Mouse (Mus musculus) limb, embryonic 15.5 days (tissue): ENCODE measurements around the gene Slc9a9. TPM values are rescaled to one million over a fixed set of nuclear protein-coding genes. Genes with fewer than 3 reads are reported as not detected.

ENCODE experiments used
- ATAC-seq: fragments of 200-750 bp; cut with Nextera tagmentation; 2 replicates; pipeline ENCODE4 v1.8.0; 2017; ENCODE audit warnings: low read depth, moderate TSS enrichment; ENCODE audit not compliant: insufficient number of reproducible peaks, low FRiP score, low TSS enrichment
- H3K27ac ChIP-seq: fragments of 300-500 bp; sonication (generic); 2 replicates; pipeline ENCODE4 v1.5.1; 2015; ENCODE audit warnings: moderate library complexity, mild to moderate bottlenecking, inconsistent platforms
- H3K27me3 ChIP-seq: fragments of 300-500 bp; sonication (generic); 2 replicates; pipeline ENCODE4 v1.6.1; 2015; ENCODE audit warnings: inconsistent platforms
- H3K36me3 ChIP-seq: fragments of 300-500 bp; sonication (generic); 2 replicates; pipeline ENCODE4 v1.6.1; 2015; ENCODE audit warnings: inconsistent platforms
- H3K4me1 ChIP-seq: fragments of 300-500 bp; sonication (generic); 2 replicates; pipeline ENCODE4 v1.6.1; 2015; ENCODE audit warnings: inconsistent platforms
- H3K4me2 ChIP-seq: fragments of 300-500 bp; sonication (generic); 2 replicates; pipeline ENCODE4 v1.6.1; 2015; ENCODE audit warnings: mild to moderate bottlenecking, inconsistent platforms
- H3K4me3 ChIP-seq: fragments of 300-500 bp; sonication (generic); 2 replicates; pipeline ENCODE4 v1.5.1; 2015; ENCODE audit warnings: mild to moderate bottlenecking, inconsistent platforms
- H3K9ac ChIP-seq: fragments of 300-500 bp; sonication (generic); 2 replicates; pipeline ENCODE4 v1.6.1; 2015; ENCODE audit warnings: inconsistent platforms
- H3K9me3 ChIP-seq: fragments of 300-500 bp; sonication (generic); 2 replicates; pipeline ENCODE4 v1.6.1; 2016; ENCODE audit warnings: inconsistent platforms
- WGBS: fragments of 180-500 bp; shearing (Covaris S2); methylation state at CpG from one replicate; pipeline ENCODE4 v1.1.7; 2015; 5-methylcytosine and 5-hydroxymethylcytosine counted together
- polyA plus RNA-seq: library from polyadenylated mRNA; unstranded; fragments of >200 nt; fragmentation: Nextera tagmentation; extraction: Ambion mirVana; gene quantifications from 2 replicates; pipeline ENCODE4 v1.2.1, GENCODE M21; 2015

Gene Slc9a9
- polyA plus RNA-seq, 1 experiment from 2014 or later = 6.1 TPM

- Histone ChIP-seq H3K27ac (no peak overlapping the region), H3K27me3 (no peaks in the 10 kb centered on the region), H3K9ac (no peak overlapping the region), H3K9me3 (no peaks in the 10 kb centered on the region), H3K4me2 (no peak overlapping the region), H3K36me3 (no peaks in the 10 kb centered on the region), H3K4me1 (0 out of 2 replicates have a peak, but pooled peaks cover 2% of the 10 kb centered on the region), H3K4me3 (no peak overlapping the region)
- WGBS = 90% methylated on average over 6 of the region's 6 CpGs
- ATAC-seq = no peak
Observed at GRCm38 (mm10) chr9:94847624-94848023, 177.9 kb downstream of the Slc9a9 start.

- WGBS = 61% methylated on average over 3 of the region's 3 CpGs
- H3K27me3 ChIP-seq = no peaks in the 10 kb centered on the region
Observed at GRCm38 (mm10) chr9:94851550-94851949, 181.8 kb downstream of the Slc9a9 start.

GRCm38 (mm10) chr9:94856093-94856492 lies 186.4 kb downstream of the Slc9a9 start:
- no peak overlapping the region for H3K4me2 ChIP-seq
- no peak overlapping the region for H3K9ac ChIP-seq
- no peak overlapping the region for H3K4me3 ChIP-seq
- H3K27me3 ChIP-seq = no peaks in the 10 kb centered on the region
- WGBS = 65% methylated on average over 3 of the region's 3 CpGs
- ATAC-seq = no peak
- H3K36me3 ChIP-seq = no peaks in the 10 kb centered on the region
- no peak overlapping the region for H3K27ac ChIP-seq
- H3K9me3 ChIP-seq = no peaks in the 10 kb centered on the region
- no peaks in the 10 kb centered on the region for H3K4me1 ChIP-seq

More at GRCm38 (mm10) chr9:94851550-94851949, 181.8 kb downstream of the Slc9a9 start:
- Histone ChIP-seq H3K9ac (no peak overlapping the region), H3K4me3 (no peak overlapping the region), H3K4me2 (no peak overlapping the region), H3K4me1 (no peaks in the 10 kb centered on the region), H3K27ac (no peak overlapping the region), H3K9me3 (no peaks in the 10 kb centered on the region), H3K36me3 (no peaks in the 10 kb centered on the region)
- no peak for ATAC-seq

GRCm38 (mm10) chr9:94868557-94868956 lies 198.8 kb downstream of the Slc9a9 start:
- Histone ChIP-seq H3K27ac (no peak overlapping the region), H3K4me2 (no peak overlapping the region), H3K27me3 (no peaks in the 10 kb centered on the region), H3K4me3 (no peak overlapping the region), H3K4me1 (no peaks in the 10 kb centered on the region), H3K36me3 (no peaks in the 10 kb centered on the region), H3K9me3 (no peaks in the 10 kb centered on the region), H3K9ac (no peak overlapping the region)
- WGBS = 69% methylated on average over 1 of the region's 1 CpGs
- ATAC-seq = no peak

GRCm38 (mm10) chr9:94869023-94869799 lies 199.5 kb downstream of the Slc9a9 start:
- H3K4me2 ChIP-seq = no peak overlapping the region
- ATAC-seq = no peak
- no peaks in the 10 kb centered on the region for H3K9me3 ChIP-seq
- H3K9ac ChIP-seq = no peak overlapping the region
- WGBS = 61% methylated on average over 4 of the region's 4 CpGs
- no peak overlapping the region for H3K4me3 ChIP-seq
- no peaks in the 10 kb centered on the region for H3K4me1 ChIP-seq
- no peak overlapping the region for H3K27ac ChIP-seq
- no peaks in the 10 kb centered on the region for H3K27me3 ChIP-seq
- H3K36me3 ChIP-seq = no peaks in the 10 kb centered on the region

- no peaks in the 10 kb centered on the region for H3K36me3 ChIP-seq
- no peaks in the 10 kb centered on the region for H3K27me3 ChIP-seq
- no peaks in the 10 kb centered on the region for H3K9me3 ChIP-seq
- H3K27ac ChIP-seq = no peak overlapping the region
- H3K4me3 ChIP-seq = no peak overlapping the region
- no peak overlapping the region for H3K9ac ChIP-seq
- no peak for ATAC-seq
- no peak overlapping the region for H3K4me2 ChIP-seq
- WGBS = 85% methylated on average over 3 of the region's 3 CpGs
- H3K4me1 ChIP-seq = no peaks in the 10 kb centered on the region
Observed at GRCm38 (mm10) chr9:94882517-94882916, 212.8 kb downstream of the Slc9a9 start.

- Histone ChIP-seq H3K27me3 (no peaks in the 10 kb centered on the region), H3K4me2 (no peak overlapping the region), H3K9me3 (no peaks in the 10 kb centered on the region), H3K4me3 (no peak overlapping the region), H3K36me3 (no peaks in the 10 kb centered on the region), H3K4me1 (no peaks in the 10 kb centered on the region), H3K9ac (no peak overlapping the region), H3K27ac (no peak overlapping the region)
- no peak for ATAC-seq
- 86% methylated on average over 5 of the region's 5 CpGs for WGBS
Observed at GRCm38 (mm10) chr9:94883435-94883834, 213.7 kb downstream of the Slc9a9 start.

- H3K4me3 ChIP-seq = no peak overlapping the region
- no peak for ATAC-seq
- no peak overlapping the region for H3K9ac ChIP-seq
- H3K4me2 ChIP-seq = no peak overlapping the region
- H3K4me1 ChIP-seq = no peaks in the 10 kb centered on the region
- no peaks in the 10 kb centered on the region for H3K36me3 ChIP-seq
- no peak overlapping the region for H3K27ac ChIP-seq
- no peaks in the 10 kb centered on the region for H3K9me3 ChIP-seq
- H3K27me3 ChIP-seq = no peaks in the 10 kb centered on the region
- WGBS = 63% methylated on average over 1 of the region's 1 CpGs
Observed at GRCm38 (mm10) chr9:94885151-94885550, 215.4 kb downstream of the Slc9a9 start.

- Histone ChIP-seq H3K4me2 (no peak overlapping the region), H3K9me3 (no peaks in the 10 kb centered on the region), H3K27ac (no peak overlapping the region), H3K27me3 (no peaks in the 10 kb centered on the region), H3K4me3 (no peak overlapping the region), H3K9ac (no peak overlapping the region), H3K36me3 (no peaks in the 10 kb centered on the region), H3K4me1 (no peaks in the 10 kb centered on the region)
- ATAC-seq = no peak
Observed at GRCm38 (mm10) chr9:94889647-94890046, 219.9 kb downstream of the Slc9a9 start.

GRCm38 (mm10) chr9:94895882-94896281 lies 226.2 kb downstream of the Slc9a9 start:
- H3K9ac ChIP-seq = no peak overlapping the region
- H3K27me3 ChIP-seq = no peaks in the 10 kb centered on the region
- H3K4me1 ChIP-seq = no peaks in the 10 kb centered on the region
- WGBS = 69% methylated on average over 5 of the region's 5 CpGs
- no peak overlapping the region for H3K4me2 ChIP-seq
- no peaks in the 10 kb centered on the region for H3K36me3 ChIP-seq
- H3K27ac ChIP-seq = no peak overlapping the region
- ATAC-seq = no peak
- H3K9me3 ChIP-seq = no peaks in the 10 kb centered on the region
- H3K4me3 ChIP-seq = no peak overlapping the region

GRCm38 (mm10) chr9:94904180-94904579 lies 234.5 kb downstream of the Slc9a9 start:
- Histone ChIP-seq H3K27me3 (no peaks in the 10 kb centered on the region), H3K4me3 (no peak overlapping the region), H3K27ac (no peak overlapping the region), H3K9ac (no peak overlapping the region), H3K4me2 (no peak overlapping the region), H3K36me3 (no peaks in the 10 kb centered on the region), H3K4me1 (no peaks in the 10 kb centered on the region), H3K9me3 (no peaks in the 10 kb centered on the region)
- ATAC-seq = no peak

- no peak for ATAC-seq
- Histone ChIP-seq H3K9ac (no peak overlapping the region), H3K36me3 (no peaks in the 10 kb centered on the region), H3K4me2 (no peak overlapping the region), H3K4me1 (no peaks in the 10 kb centered on the region), H3K4me3 (no peak overlapping the region), H3K9me3 (no peaks in the 10 kb centered on the region), H3K27me3 (no peaks in the 10 kb centered on the region), H3K27ac (no peak overlapping the region)
- WGBS = 86% methylated on average over 4 of the region's 4 CpGs
Observed at GRCm38 (mm10) chr9:94907020-94907610, 237.4 kb downstream of the Slc9a9 start.
